Mouse (Mus musculus) CH12F3 (cell line): Measurements from ENCODE around the gene Rhox3h.
"Not testable (repeated sequence)": the region's sequence is repeated elsewhere in the genome, so short reads cannot be mapped to it uniquely, and the experiment has no call there.

Experiments
- in situ Hi-C: fragments of 300-500 bp; cut with MboI; formaldehyde crosslinking; loops from 2 replicates; pipeline ENCODE4 v1.14.3; 2020; ENCODE audit warnings: low sequenced_read_pairs

Rhox3h gene

DNA sequence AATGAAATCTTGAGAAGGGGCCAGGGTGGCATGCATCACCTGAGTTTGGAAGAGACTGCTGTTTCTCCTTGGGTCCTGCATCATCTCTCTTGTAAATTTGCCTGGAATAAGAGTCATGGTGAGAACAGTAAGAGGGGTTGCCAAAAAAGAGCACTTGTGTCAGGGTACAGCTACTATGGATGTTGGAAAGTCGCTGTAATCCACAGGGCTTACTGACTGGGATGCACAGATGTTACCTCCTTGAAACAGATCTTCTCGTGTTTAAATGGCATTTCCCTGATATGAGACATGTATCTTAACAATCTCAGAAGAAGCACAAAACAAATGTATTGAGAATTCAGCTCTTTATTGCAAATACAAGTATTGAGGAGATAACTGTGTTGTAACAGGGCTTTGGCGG, at the start of gene Rhox3h:
Gene Rhox3h, minus strand, starts transcription at position 101 of the 400 bp plus-strand sequence.
- in situ Hi-C loops = not testable (repeated sequence)

DNA sequence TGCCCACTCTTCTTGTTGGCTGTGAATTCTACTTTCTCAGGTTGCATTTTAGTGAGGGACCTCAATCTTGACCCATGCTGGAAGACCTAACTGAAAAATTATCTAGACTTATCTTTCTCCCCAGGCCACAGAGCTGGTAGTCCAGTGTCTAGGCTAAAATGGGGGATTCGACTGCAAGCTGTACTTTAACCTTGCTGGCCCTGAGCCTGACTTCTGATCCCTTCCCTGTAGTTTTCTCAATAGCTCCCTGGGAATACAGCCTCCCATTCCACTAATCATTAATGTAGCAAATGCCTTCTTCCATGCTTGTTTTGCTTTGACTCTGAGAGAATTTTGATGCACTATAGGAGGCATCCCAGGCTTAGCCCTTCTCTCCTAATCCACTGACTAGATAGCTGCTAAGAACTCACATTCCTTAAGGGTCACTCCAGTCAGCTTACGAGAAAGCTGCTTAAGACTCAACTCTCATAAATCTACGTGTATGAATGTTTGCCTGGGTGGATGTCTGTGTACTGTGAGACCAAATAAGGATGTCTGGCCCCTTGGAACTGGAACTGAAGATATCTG, 33.3 kb upstream of the Rhox3h start:
- in situ Hi-C loops = no loop called here

DNA sequence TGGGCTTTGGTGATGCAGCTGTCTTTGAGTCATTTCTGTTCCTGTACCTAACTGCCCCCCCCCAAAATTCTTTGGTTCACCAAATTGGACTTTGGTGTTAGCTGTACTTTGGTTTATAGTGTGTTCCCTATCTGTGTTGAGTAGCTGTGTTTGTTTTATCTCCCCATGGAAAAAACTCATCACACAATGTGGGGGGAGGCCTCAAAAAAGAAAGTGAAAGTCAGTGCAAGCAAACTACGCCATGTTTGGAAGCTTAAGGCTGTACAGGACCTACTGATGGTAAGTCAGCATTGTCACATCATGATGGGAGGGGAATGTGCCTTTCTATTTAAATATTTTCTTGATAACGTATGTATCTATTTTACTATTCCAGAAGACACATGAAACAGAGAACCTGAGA, 23.7 kb upstream of the Rhox3h start:
- in situ Hi-C loops = no loop called here

DNA sequence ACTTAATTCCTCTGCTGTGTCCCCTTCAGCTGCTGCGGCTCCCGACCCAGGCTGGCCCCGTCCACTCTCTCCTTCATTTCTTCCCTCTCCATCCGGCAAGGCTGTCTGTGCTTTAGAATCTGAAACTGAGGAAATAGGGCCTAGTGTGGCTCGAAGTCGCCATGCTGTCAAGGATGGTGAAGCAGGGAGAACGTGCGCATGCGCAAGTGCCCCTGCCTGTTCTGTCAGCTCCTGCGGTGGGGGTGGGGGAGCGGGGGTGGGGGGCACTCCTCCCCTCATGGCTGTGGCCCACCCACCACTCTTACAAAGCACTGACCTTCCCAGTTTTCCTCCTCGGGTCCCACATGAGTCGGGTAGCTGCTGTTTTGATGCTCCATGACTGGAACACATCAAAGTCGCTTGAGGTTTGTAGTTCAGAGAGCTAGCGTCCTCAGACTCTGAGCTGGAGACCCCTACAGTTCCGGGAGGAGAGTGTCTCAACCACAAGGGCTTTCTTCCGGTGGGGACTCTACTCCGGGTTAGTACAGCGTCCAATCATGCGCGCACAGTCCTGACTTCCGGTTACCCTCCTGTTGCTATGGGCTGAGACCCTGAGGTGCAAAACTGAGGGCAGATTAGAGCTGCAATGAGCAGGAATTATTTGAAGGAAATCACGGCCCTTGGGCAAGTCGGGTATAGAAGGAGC, 14.6 kb upstream of the Rhox3h start:
- in situ Hi-C loops = no loop called here

DNA sequence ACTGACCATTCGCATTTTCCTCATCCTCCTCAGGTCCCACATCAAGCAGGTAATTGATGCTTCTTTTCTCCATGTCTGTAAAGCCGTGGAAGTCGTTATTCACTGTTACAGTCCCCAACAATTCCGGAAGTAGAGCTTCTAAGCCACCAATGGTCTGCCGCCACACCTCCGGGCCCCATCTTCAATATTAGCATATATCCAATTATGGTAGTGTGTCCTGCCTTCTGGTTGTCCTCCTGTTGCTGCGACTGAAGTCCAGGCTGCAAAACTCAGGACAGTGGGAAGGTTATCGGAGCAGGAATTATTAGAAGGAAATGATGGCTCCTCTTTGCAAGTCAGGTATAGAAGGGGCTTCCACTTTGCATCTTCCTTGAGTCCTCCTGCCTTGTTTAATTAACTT, 4.6 kb upstream of the Rhox3h start, which contains the start of gene Rhox2h:
Gene Rhox2h, minus strand, starts transcription at position 101 of the 400 bp plus-strand sequence.
- in situ Hi-C loops = not testable (repeated sequence)

DNA sequence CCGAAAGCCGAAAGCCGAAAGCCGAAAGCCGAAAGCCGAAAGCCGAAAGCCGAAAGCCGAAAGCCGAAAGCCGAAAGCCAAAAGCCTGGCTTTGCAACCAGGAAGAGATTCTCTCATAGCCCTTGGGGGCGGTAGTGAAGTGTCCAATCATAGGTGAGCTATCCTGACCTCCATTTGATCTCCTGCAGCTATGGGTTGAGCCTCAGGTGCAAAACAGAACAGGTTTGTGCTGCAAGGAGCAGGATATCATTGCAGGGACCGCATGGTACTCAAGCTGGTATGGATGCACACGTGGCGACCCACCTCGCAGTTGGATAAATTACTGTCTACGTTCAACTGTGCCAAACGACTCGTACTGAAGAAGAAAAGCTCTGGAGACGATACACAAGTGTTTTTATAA, 17.3 kb downstream of the Rhox3h start, which contains the start of gene Rhox4g:
Gene Rhox4g, minus strand, starts transcription at position 101 of the 400 bp plus-strand sequence.
- in situ Hi-C loops = not testable (repeated sequence)

DNA sequence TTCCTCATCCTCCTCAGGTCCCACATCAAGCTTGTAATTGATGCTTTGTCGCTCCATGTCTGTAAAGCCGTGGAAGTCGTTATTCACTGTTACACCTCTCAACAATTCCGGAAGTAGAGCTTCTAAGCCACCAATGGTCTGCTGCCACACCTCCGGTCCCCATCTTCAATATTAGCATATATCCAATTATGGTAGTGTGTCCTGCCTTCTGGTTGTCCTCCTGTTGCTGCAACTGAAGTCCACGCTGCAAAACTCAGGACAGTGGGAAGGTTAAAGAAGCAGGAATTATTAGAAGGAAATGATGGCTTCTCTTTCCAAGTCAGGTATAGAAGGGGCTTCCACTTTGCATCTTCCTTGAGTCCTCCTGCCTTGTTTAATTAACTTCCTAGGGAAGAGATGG, 25.2 kb downstream of the Rhox3h start, which contains the start of gene Rhox2g:
Gene Rhox2g, minus strand, starts transcription at position 101 of the 400 bp plus-strand sequence.
- in situ Hi-C loops = not testable (repeated sequence)

DNA sequence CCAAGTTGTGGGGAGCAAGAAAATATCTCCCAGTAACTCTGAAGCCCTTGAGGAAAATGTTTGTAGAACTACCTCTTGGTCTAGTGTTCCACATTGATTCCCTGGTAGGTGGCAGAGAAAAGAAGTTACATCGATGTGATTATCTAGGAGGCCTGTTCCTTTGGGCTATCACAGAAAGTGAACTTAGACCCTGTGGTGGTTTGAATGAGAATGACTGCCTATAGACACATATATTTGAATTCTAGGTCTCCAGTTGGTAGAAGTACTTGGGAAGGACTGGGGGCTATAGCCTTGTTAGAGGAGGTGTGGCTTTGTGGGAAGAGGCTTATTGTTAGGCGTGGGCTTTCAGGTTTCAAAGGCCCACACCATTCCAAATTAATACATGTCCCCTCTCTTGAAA, 40.1 kb downstream of the Rhox3h start, which contains the start of gene Rhox3g:
Gene Rhox3g, minus strand, starts transcription at position 101 of the 400 bp plus-strand sequence.
- in situ Hi-C loops = not testable (repeated sequence)
